Mouse (Mus musculus): ENCODE measurements around the gene Ruvbl2. TPM values are rescaled to one million over a fixed set of nuclear protein-coding genes. Genes with fewer than 3 reads are reported as not detected.
"Not testable (repeated sequence)": the region's sequence is repeated elsewhere in the genome, so short reads cannot be mapped to it uniquely, and the experiment has no call there.

Gene Ruvbl2
- polyA plus RNA-seq, 2 experiments = 119 to 120 TPM

DNA sequence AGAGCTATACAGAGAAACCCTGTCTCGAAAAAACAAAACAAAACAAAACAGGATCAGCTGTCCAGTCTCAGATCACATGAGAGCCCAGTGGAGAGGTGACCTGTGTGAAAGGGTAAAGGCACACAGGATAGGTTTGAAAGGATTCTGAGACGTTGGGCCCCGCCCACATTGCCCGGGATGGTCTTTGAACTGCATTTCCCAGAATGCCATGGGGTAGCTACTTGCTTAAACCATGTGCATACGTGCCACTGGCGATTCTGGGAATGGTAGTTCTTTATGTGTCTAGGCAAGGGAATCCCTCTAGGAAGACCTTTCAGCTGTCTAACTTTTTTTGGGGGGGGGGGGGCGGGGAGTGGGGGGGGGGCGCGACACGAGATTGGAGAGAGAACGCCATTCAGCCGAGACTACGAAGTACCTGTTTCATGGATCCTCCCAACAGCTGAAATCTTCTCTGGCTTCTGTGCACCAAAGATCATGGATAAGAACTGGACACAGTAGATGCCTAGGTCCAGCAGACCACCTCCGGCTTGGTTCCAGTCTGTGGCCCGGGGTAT lies 43.6 kb upstream of the Ruvbl2 start, which contains the start of gene Tulp2:
Gene Tulp2 (plus strand): TSS at position 504 of the 554 bp plus-strand sequence.
- Histone ChIP-seq H3K4me3 (replicated peaks; ENCODE audit: low read length) (no peak within 1 kb of the TSS), H3K36me3 (ENCODE audit: control insufficient read depth, insufficient read depth, low read length) (0 out of 2 replicates have a peak, but pooled peaks cover 3% of the 10 kb centered on the region), H3K4me2 (replicated peaks; ENCODE audit: low read depth, low read length, severe bottlenecking) (no peak within 1 kb of the TSS), H3K9ac (ENCODE audit: low read depth, low read length, severe bottlenecking) (no peak within 1 kb of the TSS), H3K27me3 (ENCODE audit: control insufficient read depth, insufficient read depth, low read length) (no peaks in the 10 kb centered on the region), H3K4me1 (ENCODE audit: control insufficient read depth, insufficient read depth, low read length) (no peaks in the 10 kb centered on the region), H3K9me3 (ENCODE audit: control insufficient read depth, low read length) (no peaks in the 10 kb centered on the region), H3K27ac (replicated peaks; ENCODE audit: low read depth, low read length) (no peak within 1 kb of the TSS)
- DNase-seq (ENCODE audit: low spot score) (peak; percentile 66), ATAC-seq (ENCODE audit: low FRiP score, low read depth) (peak; percentile 84)
- no peak for TF ChIP-seq POLR2A (IDR thresholded peaks at IDR 0.05; ENCODE audit: borderline replicate concordance, extremely low read depth, insufficient read depth, insufficient read length)
- WGBS = 46% methylated on average over 15 of the region's 15 CpGs

DNA sequence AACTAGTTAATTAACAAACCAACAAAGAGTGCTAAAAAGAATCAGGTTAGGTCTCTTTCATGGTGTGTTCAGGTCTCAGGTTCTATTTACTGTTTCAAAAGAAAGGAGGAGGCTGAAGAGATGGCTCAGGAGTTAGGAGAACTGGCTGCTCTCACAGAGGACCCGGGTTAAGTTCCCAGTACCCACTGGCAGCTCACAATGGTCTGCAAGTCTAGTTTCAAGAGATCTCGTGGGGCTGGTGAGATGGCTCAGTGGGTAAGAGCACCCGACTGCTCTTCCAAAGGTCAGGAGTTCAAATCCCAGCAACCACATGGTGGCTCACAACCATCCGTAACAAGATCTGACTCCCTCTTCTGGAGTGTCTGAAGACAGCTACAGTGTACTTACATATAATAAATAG lies 42.4 kb upstream of the Ruvbl2 start:
- not testable (repeated sequence) for H3K27ac ChIP-seq (replicated peaks; ENCODE audit: low read depth, low read length); H3K27me3 ChIP-seq (ENCODE audit: control insufficient read depth, insufficient read depth, low read length); ATAC-seq (ENCODE audit: low FRiP score, low read depth); H3K4me2 ChIP-seq (replicated peaks; ENCODE audit: low read depth, low read length, severe bottlenecking); H3K9ac ChIP-seq (ENCODE audit: low read depth, low read length, severe bottlenecking); H3K36me3 ChIP-seq (ENCODE audit: control insufficient read depth, insufficient read depth, low read length); H3K9me3 ChIP-seq (ENCODE audit: control insufficient read depth, low read length); DNase-seq (ENCODE audit: low spot score); H3K4me3 ChIP-seq (replicated peaks; ENCODE audit: low read length); H3K4me1 ChIP-seq (ENCODE audit: control insufficient read depth, insufficient read depth, low read length)
- WGBS = 79% methylated on average over 3 of the region's 4 CpGs

- 93% methylated on average over 7 of the region's 7 CpGs for WGBS
- Histone ChIP-seq H3K36me3 (ENCODE audit: control insufficient read depth, insufficient read depth, low read length) (0 out of 2 replicates have a peak, but pooled peaks cover 3% of the 10 kb centered on the region), H3K4me3 (replicated peaks; ENCODE audit: low read length) (no peak overlapping the region), H3K4me1 (ENCODE audit: control insufficient read depth, insufficient read depth, low read length) (no peaks in the 10 kb centered on the region), H3K27me3 (ENCODE audit: control insufficient read depth, insufficient read depth, low read length) (no peaks in the 10 kb centered on the region), H3K9me3 (ENCODE audit: control insufficient read depth, low read length) (no peaks in the 10 kb centered on the region), H3K4me2 (replicated peaks; ENCODE audit: low read depth, low read length, severe bottlenecking) (no peak overlapping the region), H3K9ac (ENCODE audit: low read depth, low read length, severe bottlenecking) (no peak overlapping the region), H3K27ac (replicated peaks; ENCODE audit: low read depth, low read length) (no peak overlapping the region)
- ATAC-seq (ENCODE audit: low FRiP score, low read depth) (no peak), DNase-seq (ENCODE audit: low spot score) (no peak)
- no peak for TF ChIP-seq POLR2A (IDR thresholded peaks at IDR 0.05; ENCODE audit: borderline replicate concordance, extremely low read depth, insufficient read depth, insufficient read length)
Measured at GRCm38 (mm10) chr7:45478774-45479173, 40.9 kb upstream of the Ruvbl2 start.

DNA sequence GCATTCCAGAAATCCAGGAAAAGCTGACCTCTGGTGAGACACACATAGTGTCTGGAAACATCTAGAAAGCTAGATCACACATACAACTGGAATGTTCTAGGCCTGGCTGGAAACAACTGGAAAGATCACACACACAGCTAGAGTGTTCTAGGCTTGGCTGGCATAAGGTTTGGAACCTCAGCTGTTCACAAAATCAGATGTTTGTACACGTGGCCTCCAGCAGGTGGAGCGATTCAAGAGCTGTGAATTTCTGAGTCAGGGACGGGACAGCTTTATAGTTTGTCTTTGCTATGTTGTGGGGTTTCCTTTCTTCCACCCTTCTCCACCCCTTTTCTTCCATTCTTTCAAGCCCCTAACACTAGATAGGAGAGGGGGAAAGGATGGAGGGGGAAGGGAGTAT lies 39.1 kb upstream of the Ruvbl2 start:
- Histone ChIP-seq H3K9ac (ENCODE audit: low read depth, low read length, severe bottlenecking) (no peak overlapping the region), H3K4me2 (replicated peaks; ENCODE audit: low read depth, low read length, severe bottlenecking) (no peak overlapping the region), H3K9me3 (ENCODE audit: control insufficient read depth, low read length) (no peaks in the 10 kb centered on the region), H3K27ac (replicated peaks; ENCODE audit: low read depth, low read length) (no peak overlapping the region), H3K4me1 (ENCODE audit: control insufficient read depth, insufficient read depth, low read length) (no peaks in the 10 kb centered on the region), H3K27me3 (ENCODE audit: control insufficient read depth, insufficient read depth, low read length) (no peaks in the 10 kb centered on the region), H3K36me3 (ENCODE audit: control insufficient read depth, insufficient read depth, low read length) (0 out of 2 replicates have a peak, but pooled peaks cover 3% of the 10 kb centered on the region), H3K4me3 (replicated peaks; ENCODE audit: low read length) (no peak overlapping the region)
- DNase-seq (ENCODE audit: low spot score) = peak; percentile 78
- ATAC-seq (ENCODE audit: low FRiP score, low read depth) = peak; percentile 61
- TF ChIP-seq POLR2A (IDR thresholded peaks at IDR 0.05; ENCODE audit: borderline replicate concordance, extremely low read depth, insufficient read depth, insufficient read length) = no peak
- WGBS = 8% methylated on average over 3 of the region's 3 CpGs

- no peaks in the 10 kb centered on the region for H3K27me3 ChIP-seq (ENCODE audit: control insufficient read depth, insufficient read depth, low read length)
- no peak for TF ChIP-seq POLR2A (IDR thresholded peaks at IDR 0.05; ENCODE audit: borderline replicate concordance, extremely low read depth, insufficient read depth, insufficient read length)
- no peaks in the 10 kb centered on the region for H3K4me1 ChIP-seq (ENCODE audit: control insufficient read depth, insufficient read depth, low read length)
- H3K36me3 ChIP-seq (ENCODE audit: control insufficient read depth, insufficient read depth, low read length) = 0 out of 2 replicates have a peak, but pooled peaks cover 3% of the 10 kb centered on the region
- H3K9ac ChIP-seq (ENCODE audit: low read depth, low read length, severe bottlenecking) = no peak overlapping the region
- DNase-seq (ENCODE audit: low spot score) (no peak), ATAC-seq (ENCODE audit: low FRiP score, low read depth) (no peak)
- no peak overlapping the region for H3K4me3 ChIP-seq (replicated peaks; ENCODE audit: low read length)
- WGBS = 50% methylated on average over 1 of the region's 1 CpGs
- H3K4me2 ChIP-seq (replicated peaks; ENCODE audit: low read depth, low read length, severe bottlenecking) = no peak overlapping the region
- no peak overlapping the region for H3K27ac ChIP-seq (replicated peaks; ENCODE audit: low read depth, low read length)
- H3K9me3 ChIP-seq (ENCODE audit: control insufficient read depth, low read length) = no peaks in the 10 kb centered on the region
Measured at GRCm38 (mm10) chr7:45476453-45476852, 38.6 kb upstream of the Ruvbl2 start.
